Mouse (Mus musculus) urinary bladder, adult 2 months (tissue): ENCODE measurements around the gene Tuba8. TPM values are rescaled to one million over a fixed set of nuclear protein-coding genes. Genes with fewer than 3 reads are reported as not detected.

ENCODE experiments used
- polyA plus RNA-seq: library from polyadenylated mRNA; depleted of rRNA; stranded (reverse); fragments of >200 nt; gene quantifications from 2 replicates; pipeline ENCODE4 v1.2.3, GENCODE M21; 2012; rRNA removed

The Tuba8 gene
- polyA plus RNA-seq, 1 experiment = 2.7 TPM

Other genes with a start within 250 kb of the Tuba8 start
- 34.0 and 63.0 TPM in 2 replicates for gene Mical3, start 79.7 kb upstream of the Tuba8 start, polyA plus RNA-seq
- gene Pex26, start 27.0 kb upstream of the Tuba8 start, polyA plus RNA-seq = 14.7 and 17.2 TPM in 2 replicates
- 17.6 and 21.6 TPM in 2 replicates for gene Usp18, start 35.2 kb downstream of the Tuba8 start, polyA plus RNA-seq
- gene Slc6a13, start 89.5 kb downstream of the Tuba8 start, polyA plus RNA-seq = 0.40 and 1.2 TPM in 2 replicates
- 0.12 and 0.25 TPM in 2 replicates for gene Slc6a12, start 132.4 kb downstream of the Tuba8 start, polyA plus RNA-seq